Mouse (Mus musculus) myocyte (in vitro differentiated cells): Measurements from ENCODE around the gene Gm3435.
"Not testable (repeated sequence)": the region's sequence is repeated elsewhere in the genome, so short reads cannot be mapped to it uniquely, and the experiment has no call there.

Experiments used
- CEBPB ChIP-seq: IDR thresholded peaks from 2 replicates; pipeline ENCODE4 v1.6.1; 2011; ENCODE audit warnings: mild to moderate bottlenecking, moderate library complexity; ENCODE audit not compliant: poor library complexity, insufficient read depth, severe bottlenecking
- E2F4 ChIP-seq: IDR thresholded peaks from one replicate; pipeline ENCODE4 v1.6.1; 2011; ENCODE audit warnings: mild to moderate bottlenecking, control low read depth, moderate library complexity; ENCODE audit not compliant: insufficient read depth
- MAX ChIP-seq: IDR thresholded peaks from one replicate; pipeline ENCODE4 v1.6.1; 2011; ENCODE audit warnings: low read depth, mild to moderate bottlenecking, control low read depth
- MYOD1 ChIP-seq, 3 experiments: IDR thresholded peaks; one replicate each; pipeline ENCODE4 v1.6.1; 2011; ENCODE audit warnings: control low read depth in 2 of 3, low read depth in 2 of 3, mild to moderate bottlenecking in 2 of 3, moderate library complexity in 1 of 3; ENCODE audit not compliant: insufficient read length in 2 of 3, control insufficient read depth in 1 of 3
- MYOG ChIP-seq, 3 experiments: IDR thresholded peaks; one replicate each; pipeline ENCODE4 v1.6.1; 2011; ENCODE audit warnings: control low read depth in 2 of 3, low read depth in 2 of 3, mild to moderate bottlenecking in 2 of 3; ENCODE audit not compliant: insufficient read length in 2 of 3, control insufficient read depth in 1 of 3, insufficient read depth in 1 of 3
- POLR2A ChIP-seq: IDR thresholded peaks from one replicate; pipeline ENCODE4 v1.6.1; 2011; ENCODE audit warnings: low read depth, mild to moderate bottlenecking, control low read depth, moderate library complexity; ENCODE audit not compliant: insufficient read length
- POLR2AphosphoS2 ChIP-seq: IDR thresholded peaks from one replicate; pipeline ENCODE4 v1.6.1; 2011; ENCODE audit warnings: low read depth, control low read depth; ENCODE audit not compliant: insufficient read length
- REST ChIP-seq: IDR thresholded peaks from one replicate; pipeline ENCODE4 v1.6.1; 2011; ENCODE audit warnings: mild to moderate bottlenecking, control low read depth, moderate library complexity; ENCODE audit not compliant: insufficient read depth, insufficient read length
- SRF ChIP-seq: IDR thresholded peaks from one replicate; pipeline ENCODE4 v1.6.1; 2011; ENCODE audit warnings: low read depth; ENCODE audit not compliant: control insufficient read depth, insufficient read length
- TCF12 ChIP-seq: IDR thresholded peaks from one replicate; pipeline ENCODE4 v1.6.1; 2011; ENCODE audit warnings: mild to moderate bottlenecking, control low read depth; ENCODE audit not compliant: poor library complexity, insufficient read depth, severe bottlenecking
- TCF3 ChIP-seq: IDR thresholded peaks from one replicate; pipeline ENCODE4 v1.6.1; 2011; ENCODE audit warnings: low read depth, control low read depth; ENCODE audit not compliant: insufficient read length
- USF1 ChIP-seq: IDR thresholded peaks from one replicate; pipeline ENCODE4 v1.6.1; 2011; ENCODE audit warnings: low read depth, mild to moderate bottlenecking, control low read depth, moderate library complexity

- TF ChIP-seq MYOD1 (IDR thresholded peaks at IDR 0.05; ENCODE audit: control insufficient read depth in 1 of 3, insufficient read length in 2 of 3, low read depth in 2 of 3); POLR2A; MAX; E2F4; TCF3; MYOG (IDR thresholded peaks at IDR 0.05; ENCODE audit: control insufficient read depth in 1 of 3, insufficient read depth in 1 of 3, insufficient read length in 2 of 3, low read depth in 2 of 3); USF1; CEBPB; POLR2AphosphoS2; TCF12; REST; SRF: not testable (repeated sequence)
These were observed 11.7 kb downstream of the Gm3435 start for GRCm38 (mm10) chr17:15021503-15022220.
